Mouse (Mus musculus) layer of hippocampus, adult 2 months (tissue): ENCODE results near the gene Ramp3. TPM values are rescaled to one million over a fixed set of nuclear protein-coding genes. Genes with fewer than 3 reads are reported as not detected.

Source experiments
- DNase-seq, 2 experiments: peaks; one replicate each; pipeline ENCODE4 v3.0.0; 2022; ENCODE audit warnings: low spot score in 2 of 2
- H3K27ac ChIP-seq: fragments of 200-600 bp; 2 replicates; pipeline ENCODE4 v1.8.1; 2022
- H3K4me3 ChIP-seq: fragments of 200-600 bp; 2 replicates; pipeline ENCODE4 v1.8.1; 2022; ENCODE audit warnings: mild to moderate bottlenecking
- CTCF ChIP-seq: fragments of 200-600 bp; conservative IDR thresholded peaks from 2 replicates; pipeline ENCODE4 v1.8.1; 2022; ENCODE audit warnings: antibody characterized with exemption, mild to moderate bottlenecking, moderate library complexity
- long read RNA-seq, 2 experiments: library from polyadenylated mRNA; stranded (forward); transcript quantifications; one replicate each; pipeline ENCODE4 v2.0.0; 2021; ENCODE audit warnings: borderline mapping rate in 2 of 2
- total RNA-seq, 2 experiments: library from RNA; stranded (reverse); gene quantifications; 2 replicates each; pipeline ENCODE4 v1.2.3; 2021

Ramp3 gene
- total RNA-seq: 1 to 10 TPM; 6.1 to 7.6 TPM
- long read RNA-seq, experiment 1, partial matches to known transcripts: 0 of 3 reads
- long read RNA-seq, experiment 1, other reads (novel, unspliced or antisense): 0 of 3 reads
- long read RNA-seq, experiment 2, transcript Ramp3-201 (3 exons, 1,233 nt): major isoform, 9 of 11 reads
- long read RNA-seq, experiment 2, partial matches to known transcripts: 1 of 11 reads
- long read RNA-seq, experiment 2, other reads (novel, unspliced or antisense): 1 of 11 reads

DNA sequence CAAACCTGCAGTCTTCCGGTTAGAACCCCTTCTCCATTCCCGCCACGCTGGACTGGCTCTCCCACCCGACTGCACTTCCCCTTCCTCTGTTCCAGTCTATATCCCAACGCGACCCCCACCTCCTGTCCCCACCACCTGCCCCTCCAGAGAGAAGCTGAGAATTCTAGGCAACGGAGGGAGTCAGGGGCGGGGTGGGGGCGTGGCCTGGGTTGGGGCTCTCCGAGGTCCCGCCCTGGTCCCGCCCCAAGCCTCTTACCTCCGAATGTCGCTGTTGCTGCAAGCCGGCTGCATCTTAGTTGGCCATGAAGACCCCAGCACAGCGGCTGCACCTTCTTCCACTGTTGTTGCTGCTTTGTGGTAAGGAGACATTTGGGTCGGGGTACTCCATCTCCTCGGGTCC is at the start of gene Ramp3:
Gene Ramp3, plus strand, starts transcription at position 251 of the 400 bp plus-strand sequence.
- DNase-seq: no peak
- peak within 1 kb of the TSS; percentile 48 for H3K4me3 ChIP-seq
- no peak within 1 kb of the TSS for H3K27ac ChIP-seq
- TF ChIP-seq CTCF: no peak

DNA sequence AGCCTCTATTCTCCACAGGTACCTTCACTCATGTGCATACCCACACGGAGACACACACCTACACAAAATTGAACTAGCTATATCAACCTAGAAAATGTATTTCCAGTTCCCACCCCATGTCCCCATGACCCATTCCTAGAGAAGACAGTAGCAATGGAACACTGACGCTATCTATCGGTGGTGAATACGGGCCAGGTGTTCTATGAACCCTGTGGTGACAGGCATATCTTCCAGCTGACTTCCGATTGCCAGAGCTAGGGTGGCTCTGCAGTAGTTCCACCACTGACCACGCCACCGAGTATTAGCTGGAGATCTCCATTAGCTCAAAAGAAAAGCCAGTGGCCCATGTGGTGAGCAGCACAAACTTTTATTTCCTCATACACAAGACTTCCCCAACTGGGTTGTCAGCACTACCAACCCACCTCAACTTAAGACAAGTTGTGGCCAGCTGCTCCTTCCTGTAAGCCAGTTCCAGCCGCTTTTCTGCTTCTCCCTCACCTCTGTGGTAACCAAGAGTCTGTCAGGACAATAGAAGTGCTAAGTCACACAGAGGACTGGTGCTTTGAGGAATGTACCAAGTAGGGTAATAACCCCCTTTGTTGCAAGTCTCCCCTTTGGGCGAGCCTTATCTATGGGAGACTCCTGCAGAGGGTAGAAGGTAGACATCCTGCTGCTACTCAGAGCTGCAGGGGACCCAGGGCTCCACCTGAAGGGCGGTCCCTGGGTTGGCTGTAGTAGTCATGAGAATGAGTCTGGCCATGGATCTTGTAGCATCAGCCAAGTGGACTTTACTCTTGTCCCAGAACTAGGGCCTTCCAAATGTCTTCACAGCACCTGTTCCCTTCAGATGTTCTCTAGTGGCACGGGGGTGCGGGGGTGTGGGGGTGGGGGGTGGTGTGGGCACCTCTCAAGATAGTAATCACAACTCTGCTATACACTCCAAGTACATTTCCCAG is 42.8 kb upstream of the Ramp3 start:
- no peak for DNase-seq
- no peak for TF ChIP-seq CTCF

GRCm38 (mm10) chr11:6623704-6624103 is 34.6 kb upstream of the Ramp3 start:
- H3K4me3 ChIP-seq: peak overlapping the region; percentile 15; the same call in 1 of the 2 replicates
- no peak for TF ChIP-seq CTCF
- H3K27ac ChIP-seq: no peak overlapping the region
- no peak for DNase-seq

More for the DNA sequence above, 42.8 kb upstream of the Ramp3 start:
- Histone ChIP-seq H3K4me3 (no peak overlapping the region), H3K27ac (no peak overlapping the region)

- H3K4me3 ChIP-seq: peak overlapping the region; percentile 83
- no peak for TF ChIP-seq CTCF
- DNase-seq: no peak
- peak overlapping the region; percentile 92 for H3K27ac ChIP-seq
These were observed 33.5 kb upstream of the Ramp3 start for GRCm38 (mm10) chr11:6624619-6625382.

DNA sequence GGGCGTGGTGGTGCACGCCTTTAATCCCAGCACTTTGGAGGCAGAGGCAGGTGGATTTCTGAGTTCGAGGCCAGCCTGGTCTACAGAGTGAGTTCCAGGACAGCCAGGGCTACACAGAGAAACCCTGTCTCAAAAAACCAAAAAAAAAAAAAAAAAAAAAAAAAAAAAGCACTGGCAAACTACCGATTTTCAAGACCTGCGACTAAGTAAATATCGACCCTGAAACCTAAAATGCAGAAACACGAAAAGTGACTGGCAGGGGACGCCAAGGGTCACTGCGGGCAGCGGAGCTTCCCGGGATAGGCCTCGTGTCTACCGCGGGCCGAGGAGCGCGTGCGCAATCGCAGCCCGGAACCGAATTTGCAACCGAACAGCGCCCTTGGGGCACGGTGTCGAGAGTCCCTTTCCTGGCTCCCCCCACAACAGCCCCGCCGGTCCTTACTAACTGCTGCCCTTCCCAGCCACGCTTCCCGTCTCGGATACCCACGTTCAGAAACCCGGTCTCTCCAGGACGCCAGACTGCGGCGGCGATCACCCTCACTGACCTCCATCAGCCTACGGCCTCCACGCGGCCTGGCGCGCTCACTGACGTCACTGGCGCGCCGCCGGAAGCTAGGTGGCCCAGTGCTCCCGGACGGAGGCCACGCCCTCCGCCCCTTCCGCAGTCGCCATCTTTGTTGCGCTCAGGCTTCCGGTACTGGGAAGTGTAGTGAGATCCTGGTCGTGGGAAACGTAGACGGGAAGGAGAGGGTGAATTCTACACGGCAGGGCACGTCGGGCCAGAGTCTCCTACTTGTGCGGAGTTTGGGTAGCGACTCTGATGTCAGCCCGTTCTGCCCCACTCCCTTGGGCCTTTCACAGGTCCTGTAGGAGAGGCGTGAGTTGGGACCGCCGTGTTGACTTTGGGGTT is 32.6 kb upstream of the Ramp3 start, which contains the start of gene Tbrg4:
Gene Tbrg4, minus strand, starts transcription at position 590 of the 910 bp plus-strand sequence.
- Histone ChIP-seq H3K27ac (peak within 1 kb of the TSS; percentile 92), H3K4me3 (peak within 1 kb of the TSS; percentile 83)
- DNase-seq: peak; percentile 90 to 91
- 0 out of 2 replicates have a peak, but pooled peaks have one; percentile 5 for TF ChIP-seq CTCF

DNA sequence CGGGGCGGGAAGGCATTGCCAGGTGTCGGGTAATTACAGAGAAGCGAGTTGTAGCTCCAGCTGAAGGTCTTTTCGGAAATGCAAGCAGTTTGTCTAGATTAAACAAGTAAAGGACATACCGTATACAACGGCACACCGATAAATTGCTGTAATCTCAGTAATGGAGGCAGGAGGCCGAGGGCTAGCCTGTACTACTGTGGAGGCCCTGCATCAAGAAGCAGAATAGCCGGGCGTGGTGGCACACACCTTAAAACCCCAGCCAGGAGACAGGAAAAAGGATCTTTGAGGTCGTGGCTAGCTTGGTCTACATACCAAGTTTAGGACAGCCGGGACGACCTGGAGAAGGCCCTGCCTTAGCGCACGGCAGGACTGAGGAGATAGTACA is 31.9 kb upstream of the Ramp3 start:
- Histone ChIP-seq H3K27ac (peak overlapping the region; percentile 92), H3K4me3 (peak overlapping the region; percentile 83)
- DNase-seq: no peak
- TF ChIP-seq CTCF: no peak

- Histone ChIP-seq H3K27ac (no peak overlapping the region), H3K4me3 (no peak overlapping the region)
- DNase-seq: no peak
- TF ChIP-seq CTCF: no peak
These were observed 30.6 kb upstream of the Ramp3 start for GRCm38 (mm10) chr11:6627731-6628130.

GRCm38 (mm10) chr11:6628568-6628967 is 29.8 kb upstream of the Ramp3 start:
- Histone ChIP-seq H3K27ac (no peak overlapping the region), H3K4me3 (no peak overlapping the region)
- TF ChIP-seq CTCF: peak; percentile 78
- peak in 1 of 2 experiments; percentile 38 for DNase-seq

DNA sequence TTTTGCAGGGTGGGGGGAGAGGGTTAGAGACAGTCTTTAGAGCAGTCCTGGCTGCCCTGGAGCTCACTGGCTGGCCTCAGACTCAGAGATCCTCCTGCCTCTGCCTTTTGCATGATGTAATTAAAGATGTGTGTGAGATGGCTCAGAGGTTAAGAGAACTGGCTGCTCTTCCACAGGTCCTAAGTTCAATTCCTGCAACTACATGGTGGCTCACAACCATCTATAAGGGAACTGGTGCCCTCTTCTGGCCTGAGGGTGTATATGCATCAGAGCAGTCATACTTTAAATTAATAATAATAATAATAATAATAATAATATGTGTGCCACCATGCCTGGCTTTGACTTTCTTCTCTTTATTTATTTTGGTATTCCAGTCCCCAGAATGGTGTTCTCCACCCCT is 28.7 kb upstream of the Ramp3 start:
- no peak overlapping the region for H3K27ac ChIP-seq
- H3K4me3 ChIP-seq: no peak overlapping the region
- peak; percentile 81 for TF ChIP-seq CTCF
- peak in 1 of 2 experiments; percentile 57 for DNase-seq

DNA sequence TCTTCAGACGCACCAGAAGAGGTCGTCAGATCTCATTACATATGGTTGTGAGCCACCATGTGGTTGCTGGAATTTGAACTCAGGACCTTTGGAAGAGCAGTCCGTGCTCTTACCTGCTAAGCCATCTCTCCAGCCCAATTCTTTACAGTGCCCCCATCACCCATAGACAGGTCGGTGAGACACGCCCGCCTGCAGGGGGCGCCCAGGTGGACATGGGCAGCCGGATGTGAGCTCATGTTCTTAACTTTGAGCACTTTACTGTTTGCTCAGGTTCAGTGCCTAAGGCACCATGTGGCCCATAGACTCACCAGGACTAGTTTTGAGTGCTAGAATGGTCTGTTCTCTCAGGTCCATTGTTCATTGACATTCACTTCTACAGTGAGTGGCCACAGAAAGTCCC is 22.2 kb upstream of the Ramp3 start:
- TF ChIP-seq CTCF: peak; percentile 44
- no peak for DNase-seq
- Histone ChIP-seq H3K4me3 (no peak overlapping the region), H3K27ac (no peak overlapping the region)

DNA sequence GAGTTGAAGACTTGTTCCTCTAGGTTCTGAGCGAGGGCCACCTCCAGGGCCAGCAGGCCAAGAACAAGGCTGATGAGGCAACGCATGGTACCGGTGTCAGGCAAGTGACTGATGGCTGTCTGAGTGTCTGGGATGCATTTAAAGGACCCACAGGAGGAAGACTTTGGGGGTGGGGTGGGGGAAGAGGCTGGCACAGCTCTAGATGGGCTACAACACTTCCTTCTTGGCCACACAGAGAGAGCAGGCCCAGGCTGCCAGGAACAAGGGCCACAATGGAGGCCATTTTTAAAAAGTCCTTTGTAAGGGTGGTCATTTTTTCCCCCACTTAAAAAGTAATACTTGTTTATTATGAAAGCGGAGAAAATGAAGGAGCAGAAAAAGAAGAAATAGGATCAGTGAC is 19.8 kb upstream of the Ramp3 start, which contains the start of gene Wap:
Gene Wap, minus strand, starts transcription at position 101 of the 400 bp plus-strand sequence.
- DNase-seq: no peak
- TF ChIP-seq CTCF: no peak
- Histone ChIP-seq H3K4me3 (no peak within 1 kb of the TSS), H3K27ac (no peak within 1 kb of the TSS)
